Mouse (Mus musculus) cortical plate, adult 2 months (tissue): Measurements from ENCODE around the gene Trim58. TPM values are rescaled to one million over a fixed set of nuclear protein-coding genes. Genes with fewer than 3 reads are reported as not detected.

ENCODE experiments used
- H3K27ac ChIP-seq: fragments of 200-500 bp; 2 replicates; pipeline ENCODE4 v1.5.1; 2012; ENCODE audit warnings: low read length, control low read depth, inconsistent platforms; ENCODE audit not compliant: insufficient read depth
- H3K4me1 ChIP-seq: fragments of 200-500 bp; 2 replicates; pipeline ENCODE4 v1.6.1; 2011; ENCODE audit warnings: low read length; ENCODE audit not compliant: control insufficient read depth, insufficient read depth
- H3K4me3 ChIP-seq: fragments of 200-500 bp; 2 replicates; pipeline ENCODE4 v1.5.1; 2011; ENCODE audit warnings: mild to moderate bottlenecking, low read length, control low read depth; ENCODE audit not compliant: insufficient read depth
- CTCF ChIP-seq: fragments of 200-500 bp; IDR thresholded peaks from 2 replicates; pipeline ENCODE4 v1.5.1; 2011; ENCODE audit warnings: mild to moderate bottlenecking, control low read depth, low read length; ENCODE audit not compliant: insufficient read depth; ENCODE audit errors: extremely low read depth
- POLR2A ChIP-seq: fragments of 200-500 bp; IDR thresholded peaks from 2 replicates; pipeline ENCODE4 v1.6.1; 2011; ENCODE audit warnings: mild to moderate bottlenecking, low read length, control low read depth; ENCODE audit not compliant: insufficient read depth; ENCODE audit errors: extremely low read depth
- polyA plus RNA-seq: library from polyadenylated mRNA; depleted of rRNA; stranded (reverse); fragments of >200 nt; gene quantifications from 2 replicates; pipeline ENCODE4 v1.2.3, GENCODE M21; 2012; rRNA removed

Gene Trim58
- 0.04 and 0.08 TPM in 2 replicates for polyA plus RNA-seq

DNA sequence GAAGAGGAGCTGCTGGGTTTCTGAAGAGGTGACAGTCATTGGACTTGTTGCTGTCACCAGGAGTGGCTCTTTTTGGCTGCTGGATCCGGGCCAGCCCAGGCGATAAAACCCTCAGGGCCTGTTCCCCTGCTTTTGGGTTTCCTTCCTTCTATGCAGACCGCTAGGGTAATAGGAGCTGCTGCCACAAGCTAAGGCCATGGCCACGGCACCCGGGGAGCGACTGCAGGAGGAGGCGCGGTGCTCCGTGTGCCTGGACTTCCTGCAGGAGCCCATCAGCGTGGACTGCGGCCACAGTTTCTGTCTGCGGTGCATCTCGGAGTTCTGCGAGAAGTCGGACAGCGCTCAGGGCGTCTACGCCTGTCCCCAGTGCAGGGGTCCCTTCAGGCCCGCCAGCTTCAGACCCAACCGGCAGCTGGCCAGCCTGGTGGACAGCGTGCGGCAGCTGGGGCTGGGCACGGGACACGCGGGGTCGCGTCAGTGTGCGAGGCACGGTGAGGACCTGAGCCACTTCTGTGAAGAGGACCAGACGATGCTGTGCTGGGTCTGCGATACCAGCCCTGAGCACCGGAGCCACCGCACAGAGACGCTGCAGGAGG, at the start of gene Trim58:
Trim58 (plus strand) TSS at position 194 of the 596 bp plus-strand sequence.
- Histone ChIP-seq H3K27ac (no peak within 1 kb of the TSS), H3K4me1 (no peaks in the 10 kb centered on the region), H3K4me3 (peak within 1 kb of the TSS; percentile 19; the same call in 1 of the 2 replicates)
- TF ChIP-seq CTCF: no peak
- no peak for TF ChIP-seq POLR2A

GRCm38 (mm10) chr11:58594814-58595213, 45.5 kb upstream of the Trim58 start, which contains the start of gene Olfr324:
Olfr324 (plus strand) TSS chr11:58595114.
- Histone ChIP-seq H3K27ac (no peak within 1 kb of the TSS), H3K4me3 (no peak within 1 kb of the TSS), H3K4me1 (no peaks in the 10 kb centered on the region)
- TF ChIP-seq CTCF: no peak
- no peak for TF ChIP-seq POLR2A

DNA sequence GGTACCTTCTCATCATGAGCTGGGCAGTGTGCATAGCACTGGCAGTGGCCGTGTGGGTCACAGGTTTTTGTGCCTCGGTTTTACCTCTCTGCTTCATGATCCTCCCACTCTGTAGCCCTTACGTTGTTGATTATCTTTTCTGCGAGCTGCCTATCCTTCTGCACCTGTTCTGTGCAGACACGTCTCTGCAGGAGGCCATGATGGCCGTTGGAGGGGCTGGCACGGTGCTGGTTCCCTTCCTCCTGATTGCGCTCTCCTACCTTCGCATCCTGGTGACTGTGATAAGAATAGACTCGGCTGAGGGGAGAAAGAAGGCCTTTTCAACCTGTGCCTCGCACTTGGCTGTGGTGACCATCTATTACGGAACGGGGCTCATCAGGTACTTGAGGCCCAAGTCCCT, 42.4 kb upstream of the Trim58 start:
- no peak for TF ChIP-seq POLR2A
- no peak for TF ChIP-seq CTCF
- Histone ChIP-seq H3K4me3 (no peak overlapping the region), H3K27ac (no peak overlapping the region), H3K4me1 (no peaks in the 10 kb centered on the region)

DNA sequence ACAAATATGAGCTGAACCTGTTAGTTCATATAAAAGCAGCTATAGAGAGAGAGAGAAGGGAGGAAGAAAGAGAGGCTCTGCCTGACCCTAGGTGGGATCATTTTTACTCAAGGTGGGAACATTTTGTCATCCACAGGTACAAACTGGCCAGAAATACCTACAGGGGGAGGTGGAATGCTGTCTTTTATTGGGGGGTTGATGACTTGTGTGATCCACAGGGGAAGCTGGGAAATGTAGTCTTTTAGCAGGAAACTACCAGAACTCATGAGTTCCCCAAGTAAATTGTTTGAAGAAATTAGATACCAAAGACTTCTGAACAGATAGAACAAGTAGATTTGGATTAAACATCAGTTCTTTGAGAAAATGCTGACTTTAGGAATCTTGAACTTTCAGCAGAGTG, 38.2 kb upstream of the Trim58 start:
- Histone ChIP-seq H3K4me3 (no peak overlapping the region), H3K27ac (no peak overlapping the region), H3K4me1 (no peaks in the 10 kb centered on the region)
- TF ChIP-seq POLR2A (no peak), CTCF (no peak)

DNA sequence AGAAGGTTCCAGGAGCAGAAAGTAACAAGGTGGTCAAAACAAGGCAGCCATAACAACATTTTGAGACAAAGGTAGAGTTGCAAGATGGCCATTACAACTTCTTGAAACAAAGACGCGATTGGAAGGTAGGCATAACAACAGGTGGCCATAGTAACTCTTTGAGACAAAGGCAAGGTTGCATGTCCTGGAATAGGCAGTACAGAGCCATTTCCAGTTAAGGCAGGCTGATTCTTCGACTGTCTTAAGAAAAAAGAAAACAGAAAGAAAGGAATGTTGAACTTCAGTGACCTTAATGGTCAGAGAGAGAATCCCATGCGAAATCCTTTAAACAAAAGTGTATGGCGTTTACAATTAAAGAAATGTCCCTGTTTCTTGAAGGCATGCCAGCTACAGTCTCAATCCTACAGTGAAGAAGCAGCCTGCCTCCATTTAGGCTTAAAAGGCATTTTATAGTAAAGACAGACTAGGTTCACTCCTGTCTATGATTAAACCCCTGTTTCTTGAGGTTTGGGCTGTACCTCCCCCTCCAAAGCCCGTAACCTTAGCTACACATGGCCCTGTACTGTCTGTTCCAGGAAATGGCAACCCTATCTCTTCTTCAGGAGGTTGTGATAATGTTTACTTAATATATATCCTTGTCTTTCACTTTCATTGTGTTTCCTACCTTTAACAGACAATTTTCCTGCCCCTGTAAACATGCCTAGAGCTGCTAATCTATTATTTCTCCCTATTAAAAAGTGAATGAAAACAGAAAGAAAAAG, 37.3 kb upstream of the Trim58 start:
- Histone ChIP-seq H3K27ac (no peak overlapping the region), H3K4me1 (no peaks in the 10 kb centered on the region), H3K4me3 (no peak overlapping the region)
- TF ChIP-seq CTCF (no peak), POLR2A (no peak)

- Histone ChIP-seq H3K27ac (no peak overlapping the region), H3K4me1 (no peaks in the 10 kb centered on the region), H3K4me3 (no peak overlapping the region)
- TF ChIP-seq POLR2A (no peak), CTCF (no peak)
Observed at GRCm38 (mm10) chr11:58604688-58605087, 35.6 kb upstream of the Trim58 start.

GRCm38 (mm10) chr11:58605228-58605627, 35.0 kb upstream of the Trim58 start:
- Histone ChIP-seq H3K4me3 (no peak overlapping the region), H3K4me1 (no peaks in the 10 kb centered on the region), H3K27ac (no peak overlapping the region)
- TF ChIP-seq CTCF: no peak
- TF ChIP-seq POLR2A: no peak

DNA sequence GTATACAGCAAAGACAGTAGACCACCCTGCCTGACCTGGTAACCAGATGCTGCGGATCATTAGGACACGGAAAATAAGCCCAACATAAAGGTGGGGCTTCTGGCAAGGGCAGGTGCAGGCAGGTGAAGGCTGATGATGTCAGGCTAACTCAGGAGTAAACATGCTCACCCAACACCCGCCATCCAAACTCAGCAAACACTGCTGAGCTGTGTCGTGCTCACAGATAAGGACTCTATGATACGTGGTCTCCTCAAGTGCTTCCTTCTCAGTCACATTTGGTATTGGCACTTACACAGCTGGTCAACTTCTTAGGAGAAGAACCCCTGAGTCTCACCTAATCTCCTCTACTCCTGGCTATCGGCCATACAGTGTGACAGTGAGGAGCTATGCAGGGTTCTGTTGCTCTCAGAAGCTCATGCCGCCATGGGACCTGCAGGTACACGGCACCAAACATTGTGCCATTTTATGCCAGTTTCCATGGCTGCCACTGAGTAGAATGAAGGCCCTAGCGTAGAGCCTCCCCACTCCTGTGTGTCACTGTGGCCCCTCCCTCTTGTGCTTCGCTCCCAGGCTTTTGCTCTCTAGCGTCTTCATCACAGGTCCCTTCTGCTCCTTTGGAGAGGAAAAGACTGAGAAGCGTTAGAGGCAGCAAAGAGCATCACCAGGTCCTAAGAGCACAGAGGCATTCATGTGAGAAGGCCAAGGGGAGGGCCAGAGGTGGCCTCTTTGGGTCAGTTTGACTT, 33.9 kb upstream of the Trim58 start:
- Histone ChIP-seq H3K4me3 (no peak overlapping the region), H3K27ac (no peak overlapping the region), H3K4me1 (no peaks in the 10 kb centered on the region)
- TF ChIP-seq CTCF (no peak), POLR2A (no peak)

DNA sequence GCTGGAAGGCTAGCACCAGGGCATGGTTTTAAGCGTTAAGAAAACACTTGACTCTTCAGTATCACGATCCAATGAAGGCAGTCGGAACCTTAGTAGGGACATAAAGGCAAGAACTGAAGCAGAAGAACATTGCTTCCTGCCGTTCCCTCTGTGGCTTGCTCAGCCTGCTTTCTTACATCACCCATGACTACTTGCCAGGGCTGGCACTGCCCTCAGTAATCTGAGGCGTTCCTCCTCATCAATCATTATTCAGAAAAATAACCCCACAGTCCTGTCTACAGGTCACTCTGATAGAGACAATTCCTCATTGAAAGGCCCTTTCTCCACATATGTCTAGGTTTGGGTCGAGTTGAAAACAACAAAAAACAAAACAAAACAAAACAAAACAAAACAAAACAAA, 33.2 kb upstream of the Trim58 start:
- no peaks in the 10 kb centered on the region for H3K4me1 ChIP-seq
- no peak overlapping the region for H3K27ac ChIP-seq
- TF ChIP-seq POLR2A (no peak), CTCF (no peak)
- H3K4me3 ChIP-seq: no peak overlapping the region

GRCm38 (mm10) chr11:58613359-58613758, 26.9 kb upstream of the Trim58 start:
- Histone ChIP-seq H3K4me3 (no peak overlapping the region), H3K4me1 (no peaks in the 10 kb centered on the region), H3K27ac (no peak overlapping the region)
- no peak for TF ChIP-seq POLR2A
